Mouse (Mus musculus) myocyte (in vitro differentiated cells): ENCODE data around the gene Barx1.

ENCODE experiments used
- MYOG ChIP-seq, 3 experiments: IDR thresholded peaks; one replicate each; pipeline ENCODE4 v1.6.1; 2011; ENCODE audit warnings: control low read depth in 2 of 3, low read depth in 2 of 3, mild to moderate bottlenecking in 2 of 3; ENCODE audit not compliant: insufficient read length in 2 of 3, control insufficient read depth in 1 of 3, insufficient read depth in 1 of 3
- POLR2A ChIP-seq: IDR thresholded peaks from one replicate; pipeline ENCODE4 v1.6.1; 2011; ENCODE audit warnings: low read depth, mild to moderate bottlenecking, control low read depth, moderate library complexity; ENCODE audit not compliant: insufficient read length
- TCF3 ChIP-seq: IDR thresholded peaks from one replicate; pipeline ENCODE4 v1.6.1; 2011; ENCODE audit warnings: low read depth, control low read depth; ENCODE audit not compliant: insufficient read length

GRCm38 (mm10) chr13:48639570-48639969 is 23.2 kb upstream of the Barx1 start:
- TF ChIP-seq POLR2A (no peak), TCF3 (no peak), MYOG (IDR thresholded peaks at IDR 0.05; ENCODE audit: control insufficient read depth in 1 of 3, insufficient read depth in 1 of 3, insufficient read length in 2 of 3, low read depth in 2 of 3) (no peak)
